Mouse (Mus musculus): ENCODE measurements around the gene Tpgs1.

DNA sequence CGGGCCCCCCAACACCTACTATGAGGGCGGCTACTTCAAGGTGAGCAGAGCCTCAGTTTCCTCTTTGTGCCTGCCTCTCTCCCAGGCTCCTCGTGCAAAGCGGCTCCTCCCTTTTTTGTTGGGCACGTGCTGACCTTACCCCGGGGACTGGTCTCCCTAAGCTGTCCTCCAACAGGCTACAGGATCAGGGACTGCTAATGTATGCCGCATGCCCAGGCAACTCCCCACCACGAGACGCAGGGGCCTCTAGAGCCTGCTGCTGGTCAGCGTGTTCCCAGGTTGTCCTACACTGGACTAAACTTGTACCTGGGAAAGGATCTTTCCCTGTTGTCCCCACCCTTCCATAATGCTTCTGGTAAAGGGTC lies 13.4 kb downstream of the Tpgs1 start:
- TF ChIP-seq CTCF (IDR thresholded peaks at IDR 0.05 in 2 of 3, conservative IDR thresholded peaks at IDR 0.05 in 1 of 3; ENCODE audit: control insufficient read depth in 1 of 3, insufficient read depth in 1 of 3, low read depth in 2 of 3, low read length in 3 of 3, poor library complexity in 1 of 3, severe bottlenecking in 1 of 3) (no peak), ZMIZ1 (IDR thresholded peaks at IDR 0.05; ENCODE audit: low read depth, low read length) (no peak), TCF12 (IDR thresholded peaks at IDR 0.05; ENCODE audit: low read depth, low read length) (no peak), MYB (IDR thresholded peaks at IDR 0.05; ENCODE audit: low read depth, low read length) (no peak), ZKSCAN1 (IDR thresholded peaks at IDR 0.05; ENCODE audit: low read depth, low read length) (no peak), CHD2 (IDR thresholded peaks at IDR 0.05; ENCODE audit: low read length) (no peak), USF1 (IDR thresholded peaks at IDR 0.05; ENCODE audit: low read depth, low read length) (no peak), TAL1 (IDR thresholded peaks at IDR 0.05; ENCODE audit: low read length) (no peak), RCOR1 (IDR thresholded peaks at IDR 0.05; ENCODE audit: low read depth, low read length) (no peak), SMC3 (IDR thresholded peaks at IDR 0.05; ENCODE audit: low read depth, low read length) (no peak), POLR2A (IDR thresholded peaks at IDR 0.05; ENCODE audit: control insufficient read depth in 1 of 2, insufficient read depth in 1 of 2, low read depth in 1 of 2, low read length in 2 of 2, poor library complexity in 1 of 2) (0 out of 4 replicates have a peak, but pooled peaks of 1 of the 2 experiments have one; percentile 5), MAFK (IDR thresholded peaks at IDR 0.05; ENCODE audit: borderline replicate concordance, low read depth, low read length) (no peak)
